Mouse (Mus musculus) CH12.LX (cell line): Measurements from ENCODE around the gene Dcbld1. TPM values are rescaled to one million over a fixed set of nuclear protein-coding genes. Genes with fewer than 3 reads are reported as not detected.

Source experiments
- DNase-seq: peaks from one replicate; pipeline ENCODE4 v3.0.0-alpha.2; 2013; ENCODE audit errors: extremely low read depth
- H3K27ac ChIP-seq: 2 replicates; pipeline ENCODE4 v1.5.1; 2012; ENCODE audit warnings: low read depth, mild to moderate bottlenecking, control low read depth, moderate library complexity; ENCODE audit not compliant: insufficient read depth
- H3K27me3 ChIP-seq: replicated peaks from 2 replicates; pipeline ENCODE3; 2012; ENCODE audit warnings: inconsistent platforms
- H3K36me3 ChIP-seq, 2 experiments: replicated peaks in 1 of 2; 2 replicates each; pipeline versions ENCODE3 to v1.6.1; 2012; ENCODE audit warnings: inconsistent platforms in 1 of 2, low read length in 1 of 2, mild to moderate bottlenecking in 1 of 2, mixed read lengths in 1 of 2, moderate library complexity in 1 of 2; ENCODE audit not compliant: control insufficient read depth in 1 of 2, insufficient read depth in 1 of 2
- H3K4me1 ChIP-seq, 2 experiments: 2 replicates each; pipeline ENCODE4 v1.6.1; 2012; ENCODE audit warnings: inconsistent platforms in 1 of 2, moderate library complexity in 1 of 2; ENCODE audit not compliant: insufficient read depth in 2 of 2, control insufficient read depth in 1 of 2
- H3K4me2 ChIP-seq: 2 replicates; pipeline ENCODE4 v1.6.1; 2012; ENCODE audit warnings: low read depth, mild to moderate bottlenecking, control low read depth; ENCODE audit not compliant: poor library complexity, insufficient read depth, severe bottlenecking
- H3K4me3 ChIP-seq, 3 experiments: fragments of 150-350 bp in 1 of 3; sonication (generic) in 1 of 3; replicated peaks in 1 of 3; 2 replicates each; pipeline versions ENCODE3 to v1.5.1; 2011 to 2012; ENCODE audit warnings: low read depth in 2 of 3, low read length in 2 of 3, mild to moderate bottlenecking in 2 of 3, moderate library complexity in 2 of 3, control low read depth in 1 of 3, improper control_type of control experiment in 1 of 3, inconsistent platforms in 1 of 3, mixed read lengths in 1 of 3; ENCODE audit not compliant: poor library complexity in 1 of 3
- H3K79me2 ChIP-seq: replicated peaks from 2 replicates; pipeline ENCODE4 v1.6.1; 2012; ENCODE audit warnings: mild to moderate bottlenecking, moderate library complexity; ENCODE audit not compliant: control insufficient read depth, poor library complexity, insufficient read depth, severe bottlenecking; ENCODE audit errors: extremely low read depth
- H3K9ac ChIP-seq: 2 replicates; pipeline ENCODE4 v1.6.1; 2012; ENCODE audit warnings: low read depth, mild to moderate bottlenecking, control low read depth, moderate library complexity; ENCODE audit not compliant: insufficient read depth
- H3K9me3 ChIP-seq: replicated peaks from 2 replicates; pipeline ENCODE3; 2012; ENCODE audit warnings: low read length, inconsistent platforms, mixed read lengths
- BHLHE40 ChIP-seq: IDR thresholded peaks from 2 replicates; pipeline ENCODE4 v1.6.1; 2011; ENCODE audit warnings: mild to moderate bottlenecking, low read depth, low read length, improper control_type of control experiment
- CHD1 ChIP-seq: IDR thresholded peaks from 2 replicates; pipeline ENCODE4 v1.6.1; 2012; ENCODE audit warnings: low read depth, low read length, improper control_type of control experiment, inconsistent platforms
- CHD2 ChIP-seq: IDR thresholded peaks from 2 replicates; pipeline ENCODE4 v1.6.1; 2011; ENCODE audit warnings: low read length, improper control_type of control experiment
- E2F4 ChIP-seq: IDR thresholded peaks from 2 replicates; pipeline ENCODE4 v1.6.1; 2011; ENCODE audit warnings: low read depth, low read length, improper control_type of control experiment; ENCODE audit not compliant: insufficient replicate concordance
- ETS1 ChIP-seq: conservative IDR thresholded peaks from 2 replicates; pipeline ENCODE4 v1.6.1; 2012; ENCODE audit warnings: low read depth, mild to moderate bottlenecking, inconsistent platforms, low read length, improper control_type of control experiment, moderate library complexity
- GABPA ChIP-seq: IDR thresholded peaks from 2 replicates; pipeline ENCODE4 v1.6.1; 2012; ENCODE audit warnings: low read depth, low read length, improper control_type of control experiment, inconsistent platforms; ENCODE audit not compliant: insufficient replicate concordance
- HCFC1 ChIP-seq: IDR thresholded peaks from 2 replicates; pipeline ENCODE4 v1.6.1; 2012; ENCODE audit warnings: low read depth, mild to moderate bottlenecking, inconsistent platforms, low read length, improper control_type of control experiment
- IRF4 ChIP-seq: IDR thresholded peaks from 2 replicates; pipeline ENCODE4 v1.6.1; 2014; ENCODE audit warnings: low read depth, mild to moderate bottlenecking, inconsistent platforms, low read length, improper control_type of control experiment
- MAZ ChIP-seq: IDR thresholded peaks from 2 replicates; pipeline ENCODE4 v1.6.1; 2012; ENCODE audit warnings: low read depth, mild to moderate bottlenecking, inconsistent platforms, low read length, improper control_type of control experiment, moderate library complexity
- MEF2A ChIP-seq: IDR thresholded peaks from 2 replicates; pipeline ENCODE4 v1.6.1; 2014; ENCODE audit warnings: low read depth, mild to moderate bottlenecking, inconsistent platforms, low read length, improper control_type of control experiment, borderline replicate concordance
- MXI1 ChIP-seq: IDR thresholded peaks from 2 replicates; pipeline ENCODE4 v1.6.1; 2011; ENCODE audit warnings: mild to moderate bottlenecking, low read depth, low read length, improper control_type of control experiment
- MYC ChIP-seq: IDR thresholded peaks from 2 replicates; pipeline ENCODE4 v1.6.1; 2011; ENCODE audit warnings: low read depth, mild to moderate bottlenecking, improper control_type of control experiment, low read length
- NELFE ChIP-seq: IDR thresholded peaks from 2 replicates; pipeline ENCODE4 v1.6.1; 2011; ENCODE audit warnings: low read depth, low read length, improper control_type of control experiment
- NRF1 ChIP-seq: IDR thresholded peaks from 2 replicates; pipeline ENCODE4 v1.6.1; 2014; ENCODE audit warnings: low read depth, mild to moderate bottlenecking, inconsistent platforms, low read length, improper control_type of control experiment, moderate library complexity
- PAX5 ChIP-seq: IDR thresholded peaks from 2 replicates; pipeline ENCODE4 v1.6.1; 2012; ENCODE audit warnings: low read length, inconsistent platforms, mixed read lengths
- POLR2A ChIP-seq: IDR thresholded peaks from 2 replicates; pipeline ENCODE4 v1.6.1; 2011; ENCODE audit warnings: low read depth, mild to moderate bottlenecking, improper control_type of control experiment, low read length
- RCOR1 ChIP-seq: conservative IDR thresholded peaks from 2 replicates; pipeline ENCODE4 v1.6.1; 2012; ENCODE audit warnings: low read depth, mild to moderate bottlenecking, inconsistent platforms, low read length, improper control_type of control experiment
- TBP ChIP-seq: conservative IDR thresholded peaks from 2 replicates; pipeline ENCODE4 v1.6.1; 2011; ENCODE audit warnings: low read depth, low read length, improper control_type of control experiment
- UBTF ChIP-seq: IDR thresholded peaks from 2 replicates; pipeline ENCODE4 v1.6.1; 2012; ENCODE audit warnings: low read depth, mild to moderate bottlenecking, inconsistent platforms, low read length, improper control_type of control experiment, moderate library complexity
- USF1 ChIP-seq: IDR thresholded peaks from 2 replicates; pipeline ENCODE4 v1.6.1; 2014; ENCODE audit warnings: low read depth, mild to moderate bottlenecking, inconsistent platforms, low read length, improper control_type of control experiment
- USF2 ChIP-seq: conservative IDR thresholded peaks from 2 replicates; pipeline ENCODE4 v1.6.1; 2011; ENCODE audit warnings: low read depth, low read length, improper control_type of control experiment
- ZC3H11A ChIP-seq: IDR thresholded peaks from 2 replicates; pipeline ENCODE4 v1.6.1; 2012; ENCODE audit warnings: low read depth, mild to moderate bottlenecking, inconsistent platforms, low read length, improper control_type of control experiment
- ZMIZ1 ChIP-seq: IDR thresholded peaks from 2 replicates; pipeline ENCODE4 v1.6.1; 2012; ENCODE audit warnings: low read depth, mild to moderate bottlenecking, inconsistent platforms, low read length, improper control_type of control experiment
- ZNF384 ChIP-seq: IDR thresholded peaks from 2 replicates; pipeline ENCODE4 v1.6.1; 2012; ENCODE audit warnings: low read depth, low read length, improper control_type of control experiment, inconsistent platforms
- dilution Hi-C: fragments of 300-500 bp; cut with MboI; formaldehyde crosslinking; loops from 2 replicates; pipeline ENCODE4 v1.14.3; 2020; ENCODE audit warnings: low sequenced_read_pairs; ENCODE audit not compliant: extremely low pct_unique_long_range_greater_than_20kb, extremely low pct_ligation_motif_present
- in situ Hi-C: fragments of 300-500 bp; cut with MboI; formaldehyde crosslinking; loops from 3 replicates; pipeline ENCODE4 v1.14.3; 2019; ENCODE audit warnings: low sequenced_read_pairs, low pct_ligation_motif_present, low pct_unique_long_range_greater_than_20kb, mixed read lengths
- polyA plus RNA-seq: library from polyadenylated mRNA; unstranded; fragments of >175 nt; gene quantifications from 2 replicates; pipeline ENCODE4 v1.2.1, GENCODE M21; 2012; ENCODE audit warnings: low read depth; ENCODE audit not compliant: insufficient read length
- total RNA-seq, 2 experiments: library from RNA; depleted of rRNA; stranded (reverse); fragments of 300-350 nt in 1 of 2; fragments of >200 nt in 1 of 2; gene quantifications; 2 replicates each; pipeline ENCODE4 v1.2.3; 2012 to 2014

Dcbld1 gene
- total and polyA plus RNA-seq, 3 experiments, result 0.93 to 3.5 (median 2.7) TPM

- in situ Hi-C loops, result no loop called here
These were observed 9.4 kb downstream of the Dcbld1 start for GRCm38 (mm10) chr10:52242680-52243323.

GRCm38 (mm10) chr10:52246207-52246606, 12.8 kb downstream of the Dcbld1 start:
- TF ChIP-seq MYC (no peak), PAX5 (no peak), E2F4 (no peak), RCOR1 (no peak), MEF2A (no peak), MXI1 (no peak), CHD1 (no peak), TBP (no peak)
- no peaks in the 10 kb centered on the region for H3K36me3 ChIP-seq
- no peaks in the 10 kb centered on the region for H3K79me2 ChIP-seq
- H3K4me3 ChIP-seq, result no peak overlapping the region
- H3K9me3 ChIP-seq, result no peaks in the 10 kb centered on the region
- dilution Hi-C loops (no loop called here), in situ Hi-C loops (no loop called here)
- H3K9ac ChIP-seq, result no peak overlapping the region
- no peaks in the 10 kb centered on the region for H3K4me1 ChIP-seq
- H3K27me3 ChIP-seq, result no peaks in the 10 kb centered on the region
- no peak overlapping the region for H3K4me2 ChIP-seq
- H3K27ac ChIP-seq, result no peak overlapping the region
- DNase-seq, result no peak

More at GRCm38 (mm10) chr10:52242680-52243323, 9.4 kb downstream of the Dcbld1 start:
- Histone ChIP-seq H3K4me1 (no peaks in the 10 kb centered on the region), H3K79me2 (no peaks in the 10 kb centered on the region), H3K9me3 (no peaks in the 10 kb centered on the region), H3K4me3 (no peak overlapping the region), H3K9ac (no peak overlapping the region), H3K27me3 (no peaks in the 10 kb centered on the region), H3K4me2 (no peak overlapping the region), H3K27ac (no peak overlapping the region), H3K36me3 (no peaks in the 10 kb centered on the region)
- DNase-seq, result no peak
- dilution Hi-C loops, result no loop called here
- no peak for TF ChIP-seq USF1
- no peak for TF ChIP-seq GABPA
- TF ChIP-seq PAX5, result no peak
- TF ChIP-seq NRF1, result no peak

- Histone ChIP-seq H3K9me3 (no peaks in the 10 kb centered on the region), H3K4me3 (no peak overlapping the region), H3K9ac (no peak overlapping the region), H3K36me3 (no peaks in the 10 kb centered on the region), H3K4me2 (no peak overlapping the region), H3K27me3 (no peaks in the 10 kb centered on the region), H3K4me1 (no peaks in the 10 kb centered on the region), H3K79me2 (no peaks in the 10 kb centered on the region), H3K27ac (no peak overlapping the region)
- dilution Hi-C loops (no loop called here), in situ Hi-C loops (no loop called here)
- no peak for DNase-seq
- no peak for TF ChIP-seq TBP
- TF ChIP-seq USF2, result no peak
- no peak for TF ChIP-seq NELFE
- TF ChIP-seq HCFC1, result no peak
- TF ChIP-seq POLR2A, result no peak
- TF ChIP-seq ETS1, result no peak
- no peak for TF ChIP-seq BHLHE40
- no peak for TF ChIP-seq CHD2
- TF ChIP-seq RCOR1, result no peak
- no peak for TF ChIP-seq ZC3H11A
- TF ChIP-seq ZNF384, result no peak
- TF ChIP-seq ZMIZ1, result no peak
- no peak for TF ChIP-seq MAZ
- TF ChIP-seq E2F4, result no peak
- TF ChIP-seq MEF2A, result no peak
- no peak for TF ChIP-seq NRF1
- TF ChIP-seq IRF4, result no peak
- no peak for TF ChIP-seq PAX5
- no peak for TF ChIP-seq UBTF
- no peak for TF ChIP-seq CHD1
These were observed 18.8 kb downstream of the Dcbld1 start for GRCm38 (mm10) chr10:52252240-52252639.
